Comparison of ENCODE assay signal across 7 mouse cellular contexts in genomic region chr7:114580426-114580825, GRCm38 (mm10). TPM values are rescaled to one million over a fixed set of nuclear protein-coding genes. Genes with fewer than 3 reads are reported as not detected.
DNase-seq lines count a peak whose midpoint lies in the region; ATAC-seq and TF ChIP-seq lines count a peak whose summit lies in the region.

No protein-coding gene starts in this region.

- H3K36me3 ChIP-seq in liver, adult 2 months (ENCODE audit: control insufficient read depth, insufficient read depth, low read length), result no peaks in the 10 kb centered on the region
- H3K36me3 ChIP-seq in liver, embryonic 12.5 days, result no peaks in the 10 kb centered on the region
- H3K36me3 ChIP-seq in hindbrain, embryonic 16.5 days (ENCODE audit: control insufficient read depth, insufficient read depth, low read length), result no peaks in the 10 kb centered on the region

- no peak overlapping the region for H3K27ac ChIP-seq in liver, adult 2 months (replicated peaks; ENCODE audit: insufficient read depth, low read depth, low read length)
- H3K27ac ChIP-seq in liver, embryonic 12.5 days, result no peak overlapping the region
- no peak overlapping the region for H3K27ac ChIP-seq in hindbrain, embryonic 16.5 days (ENCODE audit: low read depth, low read length)
- no peak overlapping the region for H3K27ac ChIP-seq in left cerebral cortex, adult 2 months

- no peaks in the 10 kb centered on the region for H3K4me1 ChIP-seq in liver, adult 2 months (ENCODE audit: control insufficient read depth, insufficient read depth, low read length)
- no peaks in the 10 kb centered on the region for H3K4me1 ChIP-seq in liver, embryonic 12.5 days
- H3K4me1 ChIP-seq in hindbrain, embryonic 16.5 days (ENCODE audit: control insufficient read depth, insufficient read depth, low read depth, low read length), result no peaks in the 10 kb centered on the region

- no peak for TF ChIP-seq POLR2A in liver, adult 2 months (IDR thresholded peaks at IDR 0.05; ENCODE audit: extremely low read depth, insufficient read depth, low read length)

- H3K4me2 ChIP-seq in liver, embryonic 12.5 days, result no peak overlapping the region
- H3K4me2 ChIP-seq in hindbrain, embryonic 16.5 days (ENCODE audit: low read length), result no peak overlapping the region

- H3K4me3 ChIP-seq in liver, adult 2 months (ENCODE audit: insufficient read depth, low read depth, low read length), result no peak overlapping the region
- H3K4me3 ChIP-seq in liver, embryonic 12.5 days, result no peak overlapping the region
- no peak overlapping the region for H3K4me3 ChIP-seq in hindbrain, embryonic 16.5 days (ENCODE audit: low read length)
- no peak overlapping the region for H3K4me3 ChIP-seq in left cerebral cortex, adult 2 months

- intact Hi-C loops in left cerebral cortex, adult 2 months (cut with DNase I), result loop anchor here (1.0 to 5.0 kb wide), 4 partner anchors 55 to 237 kb away; no protein-coding TSS in a partner anchor

- DNase-seq in liver, adult 2 months (ENCODE audit: extremely low read depth, low read depth, low spot score), result peak; percentile 57
- DNase-seq in NIH3T3 (ENCODE audit: low read depth), result peak; percentile 55
- peak; percentile 52 for DNase-seq in cerebellum, adult 9-10 months
- DNase-seq in left cerebral cortex, adult 2 months (ENCODE audit: extremely low spot score in 1 of 2, low spot score in 2 of 2), result peak; percentile 48 to 56
- DNase-seq in retina, embryonic 14.5 days (ENCODE audit: low spot score), result peak; percentile 86

- no peaks in the 10 kb centered on the region for H3K9me3 ChIP-seq in liver, embryonic 12.5 days (replicated peaks)
- H3K9me3 ChIP-seq in hindbrain, embryonic 16.5 days (ENCODE audit: control insufficient read depth, low read length), result no peaks in the 10 kb centered on the region

- no peak for ATAC-seq in liver, embryonic 12.5 days
- 0 out of 2 replicates have a peak, but pooled peaks have one; percentile 48 for ATAC-seq in hindbrain, embryonic 16.5 days

- H3K9ac ChIP-seq in liver, adult 2 months (ENCODE audit: low read depth, low read length), result no peak overlapping the region
- H3K9ac ChIP-seq in liver, embryonic 12.5 days, result no peak overlapping the region
- no peak overlapping the region for H3K9ac ChIP-seq in hindbrain, embryonic 16.5 days (ENCODE audit: low read depth, low read length)

- TF ChIP-seq CTCF in liver, adult 2 months (IDR thresholded peaks at IDR 0.05; ENCODE audit: low read depth, low read length), result peak; percentile 48
- TF ChIP-seq CTCF in left cerebral cortex, adult 2 months (IDR thresholded peaks at IDR 0.05), result peak; percentile 84

- 2% methylated on average over 4 of the region's 4 CpGs for WGBS in liver, adult 2 months
- 10% methylated on average over 4 of the region's 4 CpGs for WGBS in liver, embryonic 12.5 days (ENCODE audit: insufficient replicate concordance)
- WGBS in hindbrain, embryonic 16.5 days, result 10% methylated on average over 4 of the region's 4 CpGs

- H3K79me2 ChIP-seq in liver, adult 2 months (ENCODE audit: control insufficient read depth, insufficient read depth, low read length), result no peaks in the 10 kb centered on the region

- no peaks in the 10 kb centered on the region for H3K27me3 ChIP-seq in liver, adult 2 months (ENCODE audit: control insufficient read depth, insufficient read depth, low read length)
- no peaks in the 10 kb centered on the region for H3K27me3 ChIP-seq in liver, embryonic 12.5 days (replicated peaks)
- no peaks in the 10 kb centered on the region for H3K27me3 ChIP-seq in hindbrain, embryonic 16.5 days (replicated peaks; ENCODE audit: control insufficient read depth, insufficient read depth, low read length)

RNA-seq across cellular contexts. Expression of gene Cyp2r1, which starts 17.7 kb away (rescaled TPM):
- total RNA-seq in liver, adult 2 months (2014; rRNA removed), result 26.2 and 31.5 TPM in 2 replicates
- polyA plus RNA-seq in liver, adult 2 months (2012; rRNA removed), result 21.1 and 35.2 TPM in 2 replicates
- polyA plus RNA-seq in liver, embryonic 12.5 days (2016; fragmentation: Nextera tagmentation; extraction: Ambion mirVana), result 0.68 and 1.4 TPM in 2 replicates
- 1.1 and 1.2 TPM in 2 replicates for polyA plus RNA-seq in hindbrain, embryonic 16.5 days (2015; fragmentation: Nextera tagmentation; extraction: Ambion mirVana)
- total RNA-seq in left cerebral cortex, adult 2 months (2021), result 1 to 10 TPM; 1.4 to 2.0 TPM

RNA-seq across cellular contexts. Expression of gene Calca, which starts 55.7 kb away (rescaled TPM):
- total RNA-seq in liver, adult 2 months (2014; rRNA removed), result not detected in 2 replicates
- polyA plus RNA-seq in liver, adult 2 months (2012; rRNA removed), result not detected in 2 replicates
- polyA plus RNA-seq in liver, embryonic 12.5 days (2016; fragmentation: Nextera tagmentation; extraction: Ambion mirVana), result not detected in 2 replicates
- 26.8 and 28.2 TPM in 2 replicates for polyA plus RNA-seq in hindbrain, embryonic 16.5 days (2015; fragmentation: Nextera tagmentation; extraction: Ambion mirVana)
- total RNA-seq in left cerebral cortex, adult 2 months (2021), result 1 to 10 TPM in 1 of 2 experiments, under 1 TPM in 1; 0.36 to 1.1 TPM

Comparison
In these comparisons a context has a peak if more than half of its experiments do, and no peak if none do; other contexts are left out.
1. RNA of gene Calca, which starts 55.7 kb away (polyA plus RNA-seq): 26.8 to 28.2 TPM in hindbrain, embryonic 16.5 days; not detected in liver, embryonic 12.5 days and not detected in liver, adult 2 months; every median in the first group is over 10 times any median in the second.
2. Peak in every context shown above with its lines, with median percentiles within 50 percentile points of each other: DNase-seq.